Mouse (Mus musculus) B cell, adult 62 days (primary cell): ENCODE data around the gene Tcte3. TPM values are rescaled to one million over a fixed set of nuclear protein-coding genes. Genes with fewer than 3 reads are reported as not detected.

Experiments used
- total RNA-seq: library from RNA; stranded (reverse); gene quantifications from 4 replicates; pipeline ENCODE4 v1.2.4, GENCODE M21; 2023

Tcte3 gene
- total RNA-seq: 0.91 to 2.3 TPM (median 1.3 TPM) in 3 of 4 replicates, not detected in the other

GRCm38 (mm10) chr17:15041175-15041729 is at the start of gene Tcte3, which contains the start of the genes Ermard and Gm3448:
Gene Tcte3, minus strand, starts transcription at chr17:15041488.
Gene Ermard, plus strand, starts transcription at chr17:15041208.
Gene Gm3448, minus strand, starts transcription at chr17:15041537.

GRCm38 (mm10) chr17:15009706-15010413 is 31.4 kb downstream of the Tcte3 start, which contains the start of gene Gm3435:
Gene Gm3435, plus strand, starts transcription at chr17:15010176.

DNA sequence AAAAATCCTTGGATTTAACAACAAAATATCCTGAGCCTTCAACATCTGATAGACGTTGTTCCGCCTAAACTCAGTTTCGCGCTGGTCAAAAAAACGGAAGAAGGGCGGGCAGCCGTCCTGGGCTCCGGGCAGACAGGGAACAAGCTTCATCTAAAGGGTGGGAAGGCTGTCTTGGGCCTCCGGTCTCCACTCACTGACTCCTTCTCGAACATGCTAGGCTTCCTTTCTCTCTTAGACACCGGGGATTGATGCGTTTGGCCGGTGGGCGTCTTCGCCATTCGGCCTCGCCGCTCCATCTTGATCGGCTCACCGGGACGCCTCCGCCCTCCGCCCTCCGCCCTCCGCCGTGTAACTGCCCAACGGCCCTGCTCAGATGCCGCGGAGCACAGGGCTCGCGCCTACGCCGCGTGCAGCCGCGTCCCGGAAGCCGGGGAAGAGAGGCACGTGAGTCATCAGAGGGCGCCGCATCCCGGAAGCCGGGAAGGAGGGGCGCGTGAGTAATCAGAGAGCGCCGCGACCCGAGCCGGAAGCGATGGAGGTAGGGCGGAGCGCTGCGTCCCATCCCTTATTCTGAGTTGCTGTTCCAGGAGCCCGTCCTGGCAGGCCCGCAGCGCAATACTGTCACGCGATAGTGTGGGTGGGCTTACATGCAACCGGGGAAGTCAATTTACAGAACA is 62.8 kb downstream of the Tcte3 start, which contains the start of the genes 9030025P20Rik and Gm3417:
TSS of gene 9030025P20Rik (plus strand) at position 107 of the 677 bp plus-strand sequence.
TSS of gene Gm3417 (minus strand) at position 429 of the 677 bp plus-strand sequence.

Other genes with a start within 250 kb of the Tcte3 start
- gene Wdr27, start 98.3 kb downstream of the Tcte3 start, total RNA-seq: not detected in 4 replicates
- gene 1600012H06Rik, start 98.3 kb downstream of the Tcte3 start, total RNA-seq: 20.8 to 23.4 TPM (median 21.8 TPM) in 4 replicates
- 30.3 to 36.8 TPM (median 34.4 TPM) in 4 replicates for gene Phf10, start 80.2 kb downstream of the Tcte3 start, total RNA-seq
- gene 9030025P20Rik, start 63.0 kb downstream of the Tcte3 start, total RNA-seq: 21.2 to 25.4 TPM (median 22.4 TPM) in 4 replicates
- not detected in 4 replicates for gene Gm3417, start 62.7 kb downstream of the Tcte3 start, total RNA-seq
- gene Gm3435, start 31.3 kb downstream of the Tcte3 start, total RNA-seq: 4.4 to 8.4 TPM (median 6.1 TPM) in 4 replicates
- 148 to 179 TPM (median 164 TPM) in 4 replicates for gene Ermard, start 280 bp downstream of the Tcte3 start, total RNA-seq
- gene Gm3448, start within 50 bp of the Tcte3 start, total RNA-seq: 8.3 to 11.0 TPM (median 10.2 TPM) in 4 replicates